Mouse (Mus musculus) MEL (cell line): Measurements from ENCODE around the gene Stil.

Experiments
- CHD1 ChIP-seq: IDR thresholded peaks from 2 replicates; pipeline ENCODE4 v1.6.1; 2012; ENCODE audit warnings: low read depth, mild to moderate bottlenecking, inconsistent platforms, low read length, improper control_type of control experiment
- CTCF ChIP-seq, 3 experiments: IDR thresholded peaks in 2 of 3; conservative IDR thresholded peaks in 1 of 3; 2 replicates each; pipeline ENCODE4 v1.5.1; 2011 to 2012; ENCODE audit warnings: low read length in 3 of 3, low read depth in 2 of 3, mild to moderate bottlenecking in 2 of 3, improper control_type of control experiment in 1 of 3, inconsistent platforms in 1 of 3, mixed read lengths in 1 of 3, moderate library complexity in 1 of 3; ENCODE audit not compliant: control insufficient read depth in 1 of 3, insufficient read depth in 1 of 3, poor library complexity in 1 of 3, severe bottlenecking in 1 of 3
- EP300 ChIP-seq, 2 experiments: IDR thresholded peaks; 2 replicates each; pipeline ENCODE4 v1.6.1; 2011; ENCODE audit warnings: improper control_type of control experiment in 2 of 2, low read length in 2 of 2, low read depth in 1 of 2, mild to moderate bottlenecking in 1 of 2
- GATA1 ChIP-seq: IDR thresholded peaks from 2 replicates; pipeline ENCODE4 v1.6.1; 2011; ENCODE audit warnings: low read depth, low read length, improper control_type of control experiment
- HCFC1 ChIP-seq: IDR thresholded peaks from 2 replicates; pipeline ENCODE4 v1.6.1; 2012; ENCODE audit warnings: low read depth, mild to moderate bottlenecking, inconsistent platforms, low read length, improper control_type of control experiment, moderate library complexity
- MAX ChIP-seq: IDR thresholded peaks from 2 replicates; pipeline ENCODE4 v1.6.1; 2011; ENCODE audit warnings: low read length, improper control_type of control experiment
- MYC ChIP-seq: IDR thresholded peaks from 2 replicates; pipeline ENCODE4 v1.6.1; 2011; ENCODE audit warnings: low read depth, mild to moderate bottlenecking, low read length, improper control_type of control experiment, moderate library complexity
- POLR2A ChIP-seq, 2 experiments: IDR thresholded peaks; 2 replicates each; pipeline ENCODE4 v1.6.1; 2011 to 2012; ENCODE audit warnings: low read length in 2 of 2, mild to moderate bottlenecking in 2 of 2, control low read depth in 1 of 2, improper control_type of control experiment in 1 of 2, low read depth in 1 of 2, moderate library complexity in 1 of 2; ENCODE audit not compliant: control insufficient read depth in 1 of 2, insufficient read depth in 1 of 2, poor library complexity in 1 of 2
- RCOR1 ChIP-seq: IDR thresholded peaks from 2 replicates; pipeline ENCODE4 v1.6.1; 2012; ENCODE audit warnings: low read depth, mild to moderate bottlenecking, inconsistent platforms, low read length, improper control_type of control experiment
- USF1 ChIP-seq: IDR thresholded peaks from 2 replicates; pipeline ENCODE4 v1.6.1; 2014; ENCODE audit warnings: low read depth, mild to moderate bottlenecking, inconsistent platforms, low read length, improper control_type of control experiment, moderate library complexity
- USF2 ChIP-seq, 2 experiments: IDR thresholded peaks; 2 replicates each; pipeline ENCODE4 v1.6.1; 2011 to 2012; ENCODE audit warnings: improper control_type of control experiment in 2 of 2, low read length in 2 of 2, borderline replicate concordance in 1 of 2, inconsistent platforms in 1 of 2, low read depth in 1 of 2, mild to moderate bottlenecking in 1 of 2; ENCODE audit not compliant: insufficient read depth in 1 of 2

DNA sequence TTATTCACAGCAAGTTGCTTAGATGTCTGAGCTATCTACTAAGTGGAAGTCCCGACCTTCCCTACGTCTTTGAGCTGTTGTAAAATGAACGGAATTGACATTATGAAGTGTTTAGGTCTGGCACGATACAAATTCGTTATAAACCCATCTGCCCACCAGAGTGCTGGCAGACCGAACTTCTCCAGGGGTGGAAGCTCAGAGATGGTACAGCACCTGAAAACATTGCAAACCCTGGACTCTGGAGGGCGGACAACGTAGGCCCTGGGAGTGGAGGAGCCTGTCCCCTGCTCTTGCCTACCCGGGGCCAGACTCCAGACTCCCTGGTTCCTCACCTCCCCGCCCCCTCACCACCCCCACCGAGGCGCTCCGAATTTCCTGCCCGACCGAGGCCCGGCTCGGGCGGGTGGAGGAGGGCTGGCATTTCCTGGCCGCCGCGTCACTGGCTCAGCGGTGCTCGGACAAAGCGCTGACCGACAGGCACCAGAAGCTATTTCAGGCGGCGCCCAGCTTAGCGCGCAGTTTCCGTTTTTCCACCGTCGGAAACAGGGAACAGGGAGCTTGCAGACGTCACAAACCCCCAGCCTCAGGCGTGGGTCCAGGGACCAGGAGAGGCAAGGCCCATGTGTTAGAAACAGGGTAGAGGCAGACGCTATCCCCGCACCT, 52.5 kb downstream of the Stil start:
- TF ChIP-seq POLR2A (IDR thresholded peaks at IDR 0.05; ENCODE audit: control insufficient read depth in 1 of 2, insufficient read depth in 1 of 2, low read depth in 1 of 2, low read length in 2 of 2, poor library complexity in 1 of 2) (no peak), MAX (no peak), MYC (no peak), CTCF (IDR thresholded peaks at IDR 0.05 in 2 of 3, conservative IDR thresholded peaks at IDR 0.05 in 1 of 3; ENCODE audit: control insufficient read depth in 1 of 3, insufficient read depth in 1 of 3, low read depth in 2 of 3, low read length in 3 of 3, poor library complexity in 1 of 3, severe bottlenecking in 1 of 3) (no peak), GATA1 (no peak), EP300 (IDR thresholded peaks at IDR 0.05; ENCODE audit: low read depth in 1 of 2, low read length in 2 of 2) (no peak), CHD1 (no peak), RCOR1 (no peak), HCFC1 (no peak), USF2 (IDR thresholded peaks at IDR 0.05; ENCODE audit: borderline replicate concordance in 1 of 2, insufficient read depth in 1 of 2, low read depth in 1 of 2, low read length in 2 of 2) (no peak), USF1 (no peak)
